Mouse (Mus musculus) CD8-positive naive resting alpha-beta T cell, adult 2 months (primary cell): ENCODE data around the gene Tmem51.
"Not testable (repeated sequence)": the region's sequence is repeated elsewhere in the genome, so short reads cannot be mapped to it uniquely, and the experiment has no call there.

Experiments
- DNase-seq, 2 experiments: peaks; one replicate each; pipeline ENCODE4 v3.0.0; 2022; ENCODE audit warnings: low read depth in 2 of 2, low spot score in 2 of 2

The Tmem51 gene

GRCm38 (mm10) chr4:142026965-142027364, 57.1 kb downstream of the Tmem51 start:
- no peak for DNase-seq

GRCm38 (mm10) chr4:142024536-142024935, 59.6 kb downstream of the Tmem51 start:
- no peak for DNase-seq

- DNase-seq, result no peak
Measured at GRCm38 (mm10) chr4:142023166-142023565, 60.9 kb downstream of the Tmem51 start.

GRCm38 (mm10) chr4:142017686-142018085, 66.4 kb downstream of the Tmem51 start:
- no peak for DNase-seq

- DNase-seq, result no peak
Measured at GRCm38 (mm10) chr4:142014659-142015608, 69.2 kb downstream of the Tmem51 start, which contains the start of gene Fhad1. Fhad1 (minus strand) TSS chr4:142015082.

GRCm38 (mm10) chr4:142011236-142011635, 72.9 kb downstream of the Tmem51 start:
- no peak for DNase-seq

- no peak for DNase-seq
Measured at GRCm38 (mm10) chr4:142010441-142010840, 73.7 kb downstream of the Tmem51 start.

- DNase-seq, result no peak
Measured at GRCm38 (mm10) chr4:142008206-142008605, 75.9 kb downstream of the Tmem51 start.

GRCm38 (mm10) chr4:142000581-142000980, 83.5 kb downstream of the Tmem51 start:
- DNase-seq, result no peak

GRCm38 (mm10) chr4:141999494-142000074, 84.5 kb downstream of the Tmem51 start:
- no peak for DNase-seq

GRCm38 (mm10) chr4:141998282-141998821, 85.8 kb downstream of the Tmem51 start:
- no peak for DNase-seq

GRCm38 (mm10) chr4:141996880-141997279, 87.2 kb downstream of the Tmem51 start:
- no peak for DNase-seq

- DNase-seq, result no peak
Measured at GRCm38 (mm10) chr4:141996086-141996485, 88.0 kb downstream of the Tmem51 start.

- not testable (repeated sequence) for DNase-seq
Measured at GRCm38 (mm10) chr4:141994062-141994471, 90.0 kb downstream of the Tmem51 start.

- no peak for DNase-seq
Measured at GRCm38 (mm10) chr4:141993347-141994061, 90.6 kb downstream of the Tmem51 start.

GRCm38 (mm10) chr4:141992530-141993204, 91.4 kb downstream of the Tmem51 start:
- DNase-seq, result no peak

GRCm38 (mm10) chr4:141988178-141988577, 95.9 kb downstream of the Tmem51 start:
- no peak for DNase-seq

- DNase-seq, result no peak
Measured at GRCm38 (mm10) chr4:141983689-141984088, 100.4 kb downstream of the Tmem51 start.

GRCm38 (mm10) chr4:141981475-141981874, 102.6 kb downstream of the Tmem51 start:
- DNase-seq, result no peak
